Mouse (Mus musculus) midbrain, embryonic 14.5 days (tissue): ENCODE data around the gene Dgkh. TPM values are rescaled to one million over a fixed set of nuclear protein-coding genes. Genes with fewer than 3 reads are reported as not detected.

Experiments
- ATAC-seq: fragments of 200-750 bp; cut with Nextera tagmentation; 2 replicates; pipeline ENCODE4 v1.8.0; 2017; ENCODE audit warnings: moderate number of reproducible peaks, moderate library complexity; ENCODE audit not compliant: low FRiP score, low TSS enrichment
- DNase-seq: peaks from one replicate; pipeline ENCODE4 v3.0.0-alpha.2; 2015
- H3K27ac ChIP-seq: fragments of 300-500 bp; sonication (generic); replicated peaks from 2 replicates; pipeline ENCODE4 v1.5.1; 2014; ENCODE audit warnings: mild to moderate bottlenecking, low read depth, low read length, moderate library complexity
- H3K27me3 ChIP-seq: fragments of 300-500 bp; sonication (generic); 2 replicates; pipeline ENCODE4 v1.6.1; 2014; ENCODE audit warnings: low read length, control low read depth, mixed read lengths; ENCODE audit not compliant: control insufficient read depth, insufficient read depth
- H3K36me3 ChIP-seq: fragments of 300-500 bp; sonication (generic); 2 replicates; pipeline ENCODE4 v1.6.1; 2014; ENCODE audit warnings: low read length, control low read depth; ENCODE audit not compliant: control insufficient read depth, insufficient read depth
- H3K4me1 ChIP-seq: fragments of 300-500 bp; sonication (generic); 2 replicates; pipeline ENCODE4 v1.6.1; 2014; ENCODE audit warnings: mild to moderate bottlenecking, antibody characterized with exemption, low read length, control low read depth; ENCODE audit not compliant: control insufficient read depth, insufficient read depth
- H3K4me2 ChIP-seq: fragments of 300-500 bp; sonication (generic); 2 replicates; pipeline ENCODE4 v1.6.1; 2014; ENCODE audit warnings: mild to moderate bottlenecking, low read length, moderate library complexity
- H3K4me3 ChIP-seq: fragments of 300-500 bp; sonication (generic); replicated peaks from 2 replicates; pipeline ENCODE4 v1.5.1; 2014; ENCODE audit warnings: low read depth, low read length
- H3K9ac ChIP-seq: fragments of 300-500 bp; sonication (generic); replicated peaks from 2 replicates; pipeline ENCODE4 v1.6.1; 2014; ENCODE audit warnings: mild to moderate bottlenecking, low read length, moderate library complexity
- H3K9me3 ChIP-seq: fragments of 300-500 bp; sonication (generic); 2 replicates; pipeline ENCODE4 v1.6.1; 2016; ENCODE audit warnings: low read length, control low read depth, mixed read lengths; ENCODE audit not compliant: control insufficient read depth
- WGBS: fragments of 180-500 bp; shearing (Covaris S2); extraction: QIAGEN DNeasy Blood & Tissue Kit; methylation state at CpG from one replicate; pipeline ENCODE4 v1.1.7; 2014; 5-methylcytosine and 5-hydroxymethylcytosine counted together
- polyA plus RNA-seq: library from polyadenylated mRNA; unstranded; fragments of >200 nt; fragmentation: Nextera tagmentation; extraction: Ambion mirVana; gene quantifications from 2 replicates; pipeline ENCODE4 v1.2.1, GENCODE M21; 2014

Dgkh gene
- polyA plus RNA-seq, 1 experiment from 2014 or later: 2.9 TPM

DNA sequence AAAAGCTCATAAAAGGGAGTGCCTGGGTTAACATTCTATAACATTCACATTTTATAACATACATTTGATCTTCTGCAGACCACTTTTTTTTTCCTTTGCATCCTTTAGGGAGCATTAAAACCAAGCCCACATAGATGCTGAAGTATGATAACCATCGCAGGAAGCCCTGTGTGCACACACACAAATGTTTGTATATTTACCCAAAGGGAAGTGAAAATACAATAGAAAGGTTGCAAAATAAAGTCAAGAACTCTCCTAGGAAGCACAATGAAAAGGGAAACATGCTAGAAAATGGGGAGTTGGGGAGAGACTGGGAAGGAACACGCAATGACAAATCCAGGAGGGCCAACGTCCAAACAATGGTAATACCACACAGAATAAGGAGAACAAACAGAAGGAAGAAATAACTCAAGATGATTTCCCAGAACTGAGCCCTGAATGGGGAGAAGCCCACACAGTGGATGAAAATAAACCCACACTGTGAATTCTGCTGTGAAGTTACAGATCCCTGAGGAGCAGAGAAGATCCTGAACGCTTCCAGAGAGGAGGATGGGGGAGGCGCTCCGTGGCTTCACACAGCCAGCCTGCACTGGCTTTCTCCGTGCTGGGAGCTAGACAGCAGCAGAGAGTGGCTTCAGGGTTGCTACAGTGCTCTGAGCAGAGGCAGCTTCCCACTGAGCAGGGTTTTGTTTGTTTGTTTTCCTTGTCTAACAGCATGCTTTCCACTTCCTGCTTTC lies 54.6 kb downstream of the Dgkh start:
- Histone ChIP-seq H3K4me1 (peaks cover 8% of the 10 kb centered on the region; the same call in 1 of the 2 replicates), H3K4me3 (no peak overlapping the region), H3K36me3 (no peaks in the 10 kb centered on the region), H3K4me2 (peak overlapping the region; percentile 17; the same call in 1 of the 2 replicates), H3K27ac (peak overlapping the region; percentile 45; the same call in 1 of the 2 replicates), H3K9me3 (no peaks in the 10 kb centered on the region), H3K9ac (no peak overlapping the region), H3K27me3 (no peaks in the 10 kb centered on the region)
- DNase-seq (peak; percentile 66), ATAC-seq (no peak)
- WGBS: 29% methylated on average over 7 of the region's 7 CpGs

DNA sequence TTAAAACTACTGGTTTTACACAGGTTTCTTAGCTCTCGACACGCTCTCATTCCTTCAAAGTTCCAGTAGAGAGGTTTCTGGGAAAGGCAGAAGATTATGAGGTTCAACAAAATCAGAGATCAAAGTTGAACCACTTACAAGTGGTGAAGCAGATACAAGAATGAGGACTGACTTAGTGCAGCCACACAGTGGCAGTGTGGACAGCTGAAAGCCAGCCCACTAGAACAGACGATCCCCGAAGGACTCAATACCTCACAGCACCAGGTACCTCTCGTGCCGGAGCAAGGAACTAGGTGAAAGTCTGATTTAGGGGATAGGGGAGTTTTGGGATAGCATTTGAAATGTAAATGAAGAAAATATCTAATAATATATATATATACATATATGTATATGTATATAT lies 56.1 kb downstream of the Dgkh start:
- H3K4me1 ChIP-seq: peaks cover 8% of the 10 kb centered on the region; the same call in 1 of the 2 replicates
- no peak for ATAC-seq
- 65% methylated on average over 6 of the region's 6 CpGs for WGBS
- H3K27me3 ChIP-seq: no peaks in the 10 kb centered on the region
- H3K36me3 ChIP-seq: no peaks in the 10 kb centered on the region
- H3K27ac ChIP-seq: no peak overlapping the region
- H3K4me3 ChIP-seq: no peak overlapping the region
- DNase-seq: peak; percentile 60
- no peak overlapping the region for H3K9ac ChIP-seq
- no peaks in the 10 kb centered on the region for H3K9me3 ChIP-seq
- H3K4me2 ChIP-seq: no peak overlapping the region

DNA sequence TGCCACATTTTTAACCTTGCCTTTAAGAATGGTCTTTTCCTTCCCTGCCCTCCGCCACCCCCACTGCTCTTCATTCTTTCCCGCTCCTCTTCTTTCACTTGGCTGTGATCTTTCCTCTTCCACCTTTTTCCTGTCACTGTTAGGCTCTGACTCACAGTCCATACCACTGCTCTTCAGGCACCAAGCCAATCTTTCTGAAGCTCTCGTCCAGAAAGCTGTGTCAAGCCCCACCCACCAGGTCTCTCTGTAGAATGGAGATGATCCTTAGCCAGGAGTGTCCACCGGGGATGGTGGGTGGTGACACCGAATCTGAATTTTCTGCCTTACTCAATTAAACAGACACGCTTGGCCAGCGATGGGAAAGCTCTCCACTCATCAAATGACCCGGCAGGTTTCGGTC lies 58.0 kb downstream of the Dgkh start:
- ATAC-seq: no peak
- Histone ChIP-seq H3K9ac (no peak overlapping the region), H3K9me3 (no peaks in the 10 kb centered on the region), H3K4me1 (peaks cover 8% of the 10 kb centered on the region; the same call in 1 of the 2 replicates), H3K36me3 (no peaks in the 10 kb centered on the region), H3K4me2 (no peak overlapping the region), H3K27ac (no peak overlapping the region), H3K27me3 (no peaks in the 10 kb centered on the region), H3K4me3 (no peak overlapping the region)
- WGBS: 85% methylated on average over 9 of the region's 9 CpGs
- no peak for DNase-seq

DNA sequence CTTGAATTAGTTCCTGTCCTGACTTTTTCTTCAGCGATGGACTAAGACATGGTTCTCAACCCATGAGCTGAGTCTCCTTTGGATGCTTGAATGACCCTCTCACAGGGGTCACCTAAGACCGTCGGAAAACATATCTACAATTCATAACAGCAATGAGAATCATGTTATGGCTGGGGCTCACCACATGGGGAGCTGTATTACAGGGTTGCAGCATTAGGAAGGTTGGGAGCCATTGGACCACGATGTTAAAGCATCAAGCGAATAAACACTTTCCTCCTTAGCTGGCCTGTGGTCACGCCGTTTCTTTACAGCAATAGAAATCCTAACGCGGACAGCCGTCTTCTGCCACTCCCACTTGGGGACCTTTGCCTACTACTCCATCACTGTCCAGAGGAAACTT lies 62.6 kb downstream of the Dgkh start:
- H3K9me3 ChIP-seq: no peaks in the 10 kb centered on the region
- no peak for ATAC-seq

DNA sequence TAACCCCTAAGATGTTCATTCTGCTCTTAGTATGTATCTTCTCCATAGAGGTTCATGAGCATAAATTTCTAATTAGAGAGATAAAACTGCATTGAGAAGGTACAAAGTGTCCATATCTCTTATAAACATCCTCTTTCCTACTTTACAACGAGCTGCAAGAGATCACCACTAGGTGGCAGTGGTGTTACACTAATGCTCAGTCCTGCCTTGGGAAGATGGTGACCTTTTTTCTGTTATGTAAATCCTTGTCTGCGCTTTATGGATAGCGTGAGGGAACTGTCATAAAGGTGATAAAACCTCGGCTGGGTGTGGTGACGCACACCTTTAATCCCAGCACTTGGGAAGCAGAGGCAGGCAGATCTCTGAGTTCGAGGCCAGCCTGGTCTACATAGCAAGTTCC lies 64.3 kb downstream of the Dgkh start:
- H3K9ac ChIP-seq: no peak overlapping the region
- no peak overlapping the region for H3K4me3 ChIP-seq
- no peaks in the 10 kb centered on the region for H3K36me3 ChIP-seq
- ATAC-seq (peak; percentile 72; the same call in 1 of the 2 replicates), DNase-seq (peak; percentile 93)
- H3K27ac ChIP-seq: no peak overlapping the region
- no peak overlapping the region for H3K4me2 ChIP-seq
- no peaks in the 10 kb centered on the region for H3K4me1 ChIP-seq
- H3K27me3 ChIP-seq: no peaks in the 10 kb centered on the region
- WGBS: 18% methylated on average over 6 of the region's 6 CpGs
- no peaks in the 10 kb centered on the region for H3K9me3 ChIP-seq

More for the DNA sequence above, 62.6 kb downstream of the Dgkh start:
- no peaks in the 10 kb centered on the region for H3K4me1 ChIP-seq
- no peaks in the 10 kb centered on the region for H3K36me3 ChIP-seq
- WGBS: 77% methylated on average over 10 of the region's 10 CpGs
- DNase-seq: peak; percentile 25
- no peak overlapping the region for H3K4me3 ChIP-seq
- no peak overlapping the region for H3K9ac ChIP-seq
- H3K27me3 ChIP-seq: no peaks in the 10 kb centered on the region
- H3K4me2 ChIP-seq: no peak overlapping the region
- H3K27ac ChIP-seq: no peak overlapping the region

DNA sequence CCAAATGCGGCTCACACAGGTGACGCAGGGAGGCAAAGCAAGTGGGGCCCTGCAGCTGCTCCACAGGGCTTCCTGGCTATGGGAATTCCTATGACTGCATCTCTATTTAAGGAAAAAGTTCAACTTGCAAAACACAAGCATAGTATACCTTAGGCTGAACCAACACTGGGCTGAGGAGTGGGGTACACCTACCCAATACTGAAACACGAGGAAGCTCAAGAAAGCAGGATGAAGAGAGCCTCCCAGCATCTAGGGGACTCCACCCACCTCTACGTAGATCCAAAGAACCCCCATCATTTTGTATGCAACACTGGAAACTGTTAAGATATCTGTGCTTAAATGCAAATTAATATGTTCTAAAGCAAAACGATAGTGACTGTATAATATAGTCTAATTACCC lies 64.8 kb downstream of the Dgkh start:
- no peak overlapping the region for H3K4me3 ChIP-seq
- ATAC-seq (no peak), DNase-seq (no peak)
- H3K36me3 ChIP-seq: no peaks in the 10 kb centered on the region
- H3K4me1 ChIP-seq: no peaks in the 10 kb centered on the region
- no peak overlapping the region for H3K4me2 ChIP-seq
- no peaks in the 10 kb centered on the region for H3K27me3 ChIP-seq
- H3K9me3 ChIP-seq: no peaks in the 10 kb centered on the region
- H3K9ac ChIP-seq: no peak overlapping the region
- H3K27ac ChIP-seq: no peak overlapping the region
- WGBS: 62% methylated on average over 5 of the region's 5 CpGs

DNA sequence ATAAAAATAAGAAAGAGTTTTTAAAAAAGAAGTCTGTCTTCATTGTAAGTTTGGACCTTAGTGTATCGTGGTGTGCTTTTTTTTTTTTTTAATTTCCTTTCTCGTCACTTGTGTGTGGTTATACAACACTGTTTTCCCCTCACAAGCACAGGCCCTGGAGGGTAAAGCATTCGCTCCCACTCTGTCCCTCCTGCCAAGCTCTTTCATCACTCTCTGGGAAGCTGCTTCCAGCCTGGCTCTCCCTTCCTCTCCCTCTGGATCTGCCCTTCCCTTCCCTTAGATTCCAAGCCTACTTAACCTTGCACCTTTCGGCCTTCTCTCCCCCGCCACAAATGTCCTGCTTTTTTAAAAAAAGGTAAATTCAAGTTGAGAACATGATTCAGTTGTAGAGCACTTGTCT lies 69.9 kb downstream of the Dgkh start:
- DNase-seq (no peak), ATAC-seq (no peak)
- H3K9me3 ChIP-seq: peaks cover 7% of the 10 kb centered on the region; the same call in 1 of the 2 replicates
- no peak overlapping the region for H3K4me2 ChIP-seq
- H3K4me1 ChIP-seq: no peaks in the 10 kb centered on the region
- H3K27ac ChIP-seq: no peak overlapping the region
- 91% methylated on average over 5 of the region's 5 CpGs for WGBS
- no peaks in the 10 kb centered on the region for H3K27me3 ChIP-seq
- no peaks in the 10 kb centered on the region for H3K36me3 ChIP-seq
- no peak overlapping the region for H3K9ac ChIP-seq
- no peak overlapping the region for H3K4me3 ChIP-seq

DNA sequence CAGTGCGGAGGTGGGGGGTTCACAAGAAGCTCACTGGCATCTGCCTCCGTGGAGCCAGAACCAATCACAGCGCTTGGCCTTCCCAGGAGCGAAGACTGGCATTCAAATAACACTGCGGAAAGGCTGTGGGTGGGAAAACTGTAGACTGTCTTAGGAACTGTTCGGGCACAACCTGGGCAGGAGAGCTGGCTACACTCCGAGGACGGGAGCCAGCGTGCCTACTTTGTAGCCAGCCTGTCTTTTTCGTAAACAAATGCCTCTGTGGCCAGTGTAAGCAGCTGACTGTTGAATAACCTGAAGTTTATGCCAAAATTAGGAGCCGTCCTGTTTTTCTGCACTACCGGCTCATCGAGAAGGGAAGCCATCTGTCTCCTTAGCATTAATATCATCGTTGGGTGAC lies 71.1 kb downstream of the Dgkh start:
- H3K27ac ChIP-seq: no peak overlapping the region
- H3K9me3 ChIP-seq: peaks cover 7% of the 10 kb centered on the region; the same call in 1 of the 2 replicates
- no peak overlapping the region for H3K4me3 ChIP-seq
- no peaks in the 10 kb centered on the region for H3K4me1 ChIP-seq
- H3K36me3 ChIP-seq: no peaks in the 10 kb centered on the region
- no peaks in the 10 kb centered on the region for H3K27me3 ChIP-seq
- WGBS: 95% methylated on average over 14 of the region's 14 CpGs
- ATAC-seq: no peak
- no peak for DNase-seq
- no peak overlapping the region for H3K4me2 ChIP-seq
- no peak overlapping the region for H3K9ac ChIP-seq

DNA sequence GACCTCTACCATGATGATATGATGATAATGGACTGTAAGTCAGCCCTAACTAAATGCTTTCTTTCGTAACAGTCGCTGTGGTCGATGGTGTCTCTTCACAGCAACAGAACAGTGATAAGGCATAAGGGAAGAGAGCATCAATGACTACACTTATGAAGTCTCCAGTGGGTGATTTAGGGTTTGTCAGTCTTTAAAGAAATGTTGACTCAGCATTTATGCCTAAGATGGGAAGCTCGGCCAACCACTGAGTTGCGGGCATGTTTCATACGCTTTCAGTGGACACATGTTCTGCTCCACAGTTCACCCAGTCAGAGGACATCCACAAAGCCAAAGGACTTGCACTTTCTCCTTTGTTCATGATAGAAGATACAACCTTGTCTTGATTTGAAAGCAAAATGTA lies 73.9 kb downstream of the Dgkh start:
- Histone ChIP-seq H3K36me3 (no peaks in the 10 kb centered on the region), H3K9me3 (peaks cover 7% of the 10 kb centered on the region; the same call in 1 of the 2 replicates), H3K9ac (no peak overlapping the region), H3K4me1 (no peaks in the 10 kb centered on the region), H3K27me3 (no peaks in the 10 kb centered on the region), H3K4me3 (no peak overlapping the region), H3K4me2 (no peak overlapping the region), H3K27ac (no peak overlapping the region)
- WGBS: 98% methylated on average over 6 of the region's 6 CpGs
- ATAC-seq (no peak), DNase-seq (no peak)
